Mouse (Mus musculus) intestine, postnatal 0 days (tissue): ENCODE results near the gene Rnf213. TPM values are rescaled to one million over a fixed set of nuclear protein-coding genes. Genes with fewer than 3 reads are reported as not detected.
A peak's percentile ranks its signal among the peaks of the same experiment; 100 is the strongest.

Experiments used
- ATAC-seq: fragments of 200-750 bp; cut with Nextera tagmentation; 2 replicates; pipeline ENCODE4 v1.8.0; 2017; ENCODE audit warnings: mild to moderate bottlenecking, moderate TSS enrichment, moderate library complexity
- H3K27ac ChIP-seq: fragments of 300-500 bp; sonication (generic); 2 replicates; pipeline ENCODE4 v1.5.1; 2014; ENCODE audit warnings: mild to moderate bottlenecking, low read depth, low read length, moderate library complexity
- H3K27me3 ChIP-seq: fragments of 300-500 bp; sonication (generic); replicated peaks from 2 replicates; pipeline ENCODE4 v1.6.1; 2014; ENCODE audit warnings: low read length, mixed read lengths; ENCODE audit not compliant: control insufficient read depth, insufficient read depth
- H3K36me3 ChIP-seq: fragments of 300-500 bp; sonication (generic); 2 replicates; pipeline ENCODE4 v1.6.1; 2014; ENCODE audit warnings: mild to moderate bottlenecking, moderate library complexity; ENCODE audit not compliant: control insufficient read depth, insufficient read depth
- H3K4me1 ChIP-seq: fragments of 300-500 bp; sonication (generic); replicated peaks from 2 replicates; pipeline ENCODE4 v1.6.1; 2014; ENCODE audit warnings: antibody characterized with exemption, low read length, mixed read lengths; ENCODE audit not compliant: control insufficient read depth, insufficient read depth
- H3K4me2 ChIP-seq: fragments of 300-500 bp; sonication (generic); replicated peaks from 2 replicates; pipeline ENCODE4 v1.6.1; 2014; ENCODE audit warnings: low read depth, mild to moderate bottlenecking, moderate library complexity
- H3K4me3 ChIP-seq: fragments of 300-500 bp; sonication (generic); 2 replicates; pipeline ENCODE4 v1.5.1; 2014; ENCODE audit warnings: low read depth, low read length
- H3K9ac ChIP-seq: fragments of 300-500 bp; sonication (generic); 2 replicates; pipeline ENCODE4 v1.6.1; 2014; ENCODE audit warnings: mild to moderate bottlenecking, low read depth, low read length
- H3K9me3 ChIP-seq: fragments of 300-500 bp; sonication (generic); 2 replicates; pipeline ENCODE4 v1.6.1; 2016; ENCODE audit warnings: mixed run types; ENCODE audit not compliant: control insufficient read depth
- CTCF ChIP-seq: sonication (generic); IDR thresholded peaks from 2 replicates; pipeline ENCODE4 v1.5.1; 2016; ENCODE audit warnings: low read depth, mild to moderate bottlenecking, control low read depth, antibody characterized with exemption, moderate library complexity
- WGBS: fragments of 180-500 bp; shearing (Covaris S2); extraction: QIAGEN DNeasy Blood & Tissue Kit; methylation state at CpG from one replicate; pipeline ENCODE4 v1.1.7; 2014; 5-methylcytosine and 5-hydroxymethylcytosine counted together
- polyA plus RNA-seq: library from polyadenylated mRNA; unstranded; fragments of >200 nt; fragmentation: Nextera tagmentation; extraction: Ambion mirVana; gene quantifications from 2 replicates; pipeline ENCODE4 v1.2.1, GENCODE M21; 2015

Gene Rnf213
- polyA plus RNA-seq, 1 experiment from 2014 or later, result 23.2 TPM

GRCm38 (mm10) chr11:119503675-119504074, 110.8 kb downstream of the Rnf213 start:
- H3K27ac ChIP-seq, result no peak overlapping the region
- peak; percentile 49; the same call in 1 of the 2 replicates for ATAC-seq
- no peak overlapping the region for H3K4me3 ChIP-seq
- peaks cover 71% of the 10 kb centered on the region for H3K36me3 ChIP-seq
- no peak overlapping the region for H3K9ac ChIP-seq
- TF ChIP-seq CTCF, result peak; percentile 99
- H3K4me1 ChIP-seq, result no peaks in the 10 kb centered on the region
- H3K27me3 ChIP-seq, result no peaks in the 10 kb centered on the region
- H3K4me2 ChIP-seq, result no peak overlapping the region
- no peaks in the 10 kb centered on the region for H3K9me3 ChIP-seq

GRCm38 (mm10) chr11:119506386-119506785, 113.5 kb downstream of the Rnf213 start:
- no peak for TF ChIP-seq CTCF
- Histone ChIP-seq H3K9ac (no peak overlapping the region), H3K9me3 (no peaks in the 10 kb centered on the region), H3K4me1 (no peaks in the 10 kb centered on the region), H3K36me3 (peaks cover 52% of the 10 kb centered on the region; the same call in 1 of the 2 replicates), H3K27ac (no peak overlapping the region), H3K4me3 (no peak overlapping the region), H3K27me3 (no peaks in the 10 kb centered on the region), H3K4me2 (no peak overlapping the region)
- ATAC-seq, result no peak
- WGBS, result 63% methylated on average over 4 of the region's 4 CpGs

GRCm38 (mm10) chr11:119507772-119508171, 114.9 kb downstream of the Rnf213 start:
- ATAC-seq, result no peak
- Histone ChIP-seq H3K27ac (no peak overlapping the region), H3K9ac (no peak overlapping the region), H3K27me3 (no peaks in the 10 kb centered on the region), H3K9me3 (no peaks in the 10 kb centered on the region), H3K4me1 (no peaks in the 10 kb centered on the region), H3K4me3 (no peak overlapping the region), H3K36me3 (peaks cover 40% of the 10 kb centered on the region; the same call in 1 of the 2 replicates), H3K4me2 (no peak overlapping the region)
- TF ChIP-seq CTCF, result no peak
- 90% methylated on average over 8 of the region's 8 CpGs for WGBS

- H3K9ac ChIP-seq, result no peak overlapping the region
- WGBS, result 72% methylated on average over 5 of the region's 5 CpGs
- ATAC-seq, result no peak
Measured at GRCm38 (mm10) chr11:119509165-119509776, 116.4 kb downstream of the Rnf213 start.

GRCm38 (mm10) chr11:119513038-119513659, 120.2 kb downstream of the Rnf213 start:
- Histone ChIP-seq H3K27me3 (peaks cover 26% of the 10 kb centered on the region; the same call in 1 of the 2 replicates), H3K9ac (no peak overlapping the region), H3K9me3 (no peaks in the 10 kb centered on the region), H3K27ac (no peak overlapping the region), H3K4me1 (no peaks in the 10 kb centered on the region), H3K4me2 (no peak overlapping the region), H3K4me3 (no peak overlapping the region), H3K36me3 (0 out of 2 replicates have a peak, but pooled peaks cover 6% of the 10 kb centered on the region)
- WGBS, result 28% methylated on average over 9 of the region's 9 CpGs
- ATAC-seq, result no peak
- TF ChIP-seq CTCF, result no peak

More at GRCm38 (mm10) chr11:119509165-119509776, 116.4 kb downstream of the Rnf213 start:
- H3K36me3 ChIP-seq, result peaks cover 26% of the 10 kb centered on the region; the same call in 1 of the 2 replicates
- no peak overlapping the region for H3K4me3 ChIP-seq
- TF ChIP-seq CTCF, result no peak
- H3K4me1 ChIP-seq, result no peaks in the 10 kb centered on the region
- H3K27ac ChIP-seq, result no peak overlapping the region
- 0 out of 2 replicates have a peak, but pooled peaks cover 8% of the 10 kb centered on the region for H3K27me3 ChIP-seq
- H3K9me3 ChIP-seq, result no peaks in the 10 kb centered on the region
- no peak overlapping the region for H3K4me2 ChIP-seq

- no peak overlapping the region for H3K9ac ChIP-seq
- 54% methylated on average over 16 of the region's 16 CpGs for WGBS
Measured at GRCm38 (mm10) chr11:119514108-119514860, 121.4 kb downstream of the Rnf213 start.

More at GRCm38 (mm10) chr11:119514108-119514860, 121.4 kb downstream of the Rnf213 start:
- no peaks in the 10 kb centered on the region for H3K4me1 ChIP-seq
- no peak overlapping the region for H3K27ac ChIP-seq
- H3K36me3 ChIP-seq, result no peaks in the 10 kb centered on the region
- H3K9me3 ChIP-seq, result no peaks in the 10 kb centered on the region
- ATAC-seq, result no peak
- peaks cover 26% of the 10 kb centered on the region; the same call in 1 of the 2 replicates for H3K27me3 ChIP-seq
- no peak for TF ChIP-seq CTCF
- no peak overlapping the region for H3K4me2 ChIP-seq
- H3K4me3 ChIP-seq, result no peak overlapping the region
